In genomic region chr5:93000060-93000459, GRCm38 (mm10) we compare ENCODE assay signal across 12 mouse cellular contexts. TPM values are rescaled to one million over a fixed set of nuclear protein-coding genes. Genes with fewer than 3 reads are reported as not detected.
A peak's percentile ranks its signal among the peaks of the same experiment; 100 is the strongest.
DNase-seq lines count a peak whose midpoint lies in the region; ATAC-seq and TF ChIP-seq lines count a peak whose summit lies in the region.
"Had no signal": no experiment of that assay in that cellular context is flagged by ENCODE, and none has a peak within 500 bp of the region (broad histone marks: within the 10 kb centered on the region; RNA-seq: fewer than 3 reads in every experiment).

No protein-coding gene starts in this region.

- H3K27me3 ChIP-seq in heart, embryonic 10.5 days (ENCODE audit: insufficient read depth, poor library complexity, severe bottlenecking): no peaks in the 10 kb centered on the region
- H3K27me3 ChIP-seq in midbrain, embryonic 16.5 days (ENCODE audit: control insufficient read depth, insufficient read depth, low read depth, low read length): no peaks in the 10 kb centered on the region
- no peaks in the 10 kb centered on the region for H3K27me3 ChIP-seq in midbrain, embryonic 13.5 days
- H3K27me3 ChIP-seq in intestine, embryonic 16.5 days (replicated peaks; ENCODE audit: control insufficient read depth, insufficient read depth, low read length): no peaks in the 10 kb centered on the region
- H3K27me3 ChIP-seq in stomach, postnatal 0 days (ENCODE audit: control insufficient read depth, insufficient read depth, low read length): no peaks in the 10 kb centered on the region

- H3K4me2 ChIP-seq in midbrain, embryonic 16.5 days (ENCODE audit: low read length): no peak overlapping the region
- no peak overlapping the region for H3K4me2 ChIP-seq in midbrain, embryonic 13.5 days (replicated peaks)
- no peak overlapping the region for H3K4me2 ChIP-seq in intestine, embryonic 16.5 days (ENCODE audit: low read depth, low read length)
- H3K4me2 ChIP-seq in stomach, postnatal 0 days (replicated peaks; ENCODE audit: low read depth): no peak overlapping the region

- no peak overlapping the region for H3K9ac ChIP-seq in midbrain, embryonic 16.5 days (ENCODE audit: low read depth, low read length)
- H3K9ac ChIP-seq in midbrain, embryonic 13.5 days (replicated peaks): no peak overlapping the region
- H3K9ac ChIP-seq in intestine, embryonic 16.5 days (ENCODE audit: low read depth, low read length): no peak overlapping the region
- H3K9ac ChIP-seq in stomach, postnatal 0 days (ENCODE audit: low read length): no peak overlapping the region

- H3K36me3 ChIP-seq in heart, embryonic 10.5 days: no peaks in the 10 kb centered on the region
- no peaks in the 10 kb centered on the region for H3K36me3 ChIP-seq in midbrain, embryonic 16.5 days (ENCODE audit: control insufficient read depth, insufficient read depth, low read length)
- no peaks in the 10 kb centered on the region for H3K36me3 ChIP-seq in midbrain, embryonic 13.5 days
- no peaks in the 10 kb centered on the region for H3K36me3 ChIP-seq in intestine, embryonic 16.5 days (ENCODE audit: control insufficient read depth, insufficient read depth, low read length)
- H3K36me3 ChIP-seq in stomach, postnatal 0 days (ENCODE audit: control insufficient read depth, insufficient read depth, low read length): no peaks in the 10 kb centered on the region

- peaks cover 64% of the 10 kb centered on the region for H3K4me1 ChIP-seq in heart, embryonic 10.5 days
- H3K4me1 ChIP-seq in midbrain, embryonic 16.5 days (ENCODE audit: control insufficient read depth, insufficient read depth, low read length): no peaks in the 10 kb centered on the region
- H3K4me1 ChIP-seq in midbrain, embryonic 13.5 days (replicated peaks): peaks cover 9% of the 10 kb centered on the region
- peaks cover 40% of the 10 kb centered on the region for H3K4me1 ChIP-seq in intestine, embryonic 16.5 days (ENCODE audit: control insufficient read depth, insufficient read depth, low read length)
- no peaks in the 10 kb centered on the region for H3K4me1 ChIP-seq in stomach, postnatal 0 days (replicated peaks; ENCODE audit: control insufficient read depth, insufficient read depth)

- no peaks in the 10 kb centered on the region for H3K9me3 ChIP-seq in heart, embryonic 10.5 days
- H3K9me3 ChIP-seq in midbrain, embryonic 16.5 days (replicated peaks; ENCODE audit: control insufficient read depth, low read length, poor library complexity, severe bottlenecking): no peaks in the 10 kb centered on the region
- no peaks in the 10 kb centered on the region for H3K9me3 ChIP-seq in midbrain, embryonic 13.5 days
- H3K9me3 ChIP-seq in intestine, embryonic 16.5 days (ENCODE audit: control insufficient read depth, low read length): no peaks in the 10 kb centered on the region
- H3K9me3 ChIP-seq in stomach, postnatal 0 days (ENCODE audit: control insufficient read depth, low read length): no peaks in the 10 kb centered on the region

- WGBS in heart, embryonic 10.5 days: 58% methylated on average over 6 of the region's 6 CpGs
- WGBS in midbrain, embryonic 16.5 days: 90% methylated on average over 6 of the region's 6 CpGs
- 86% methylated on average over 6 of the region's 6 CpGs for WGBS in midbrain, embryonic 13.5 days
- WGBS in intestine, embryonic 16.5 days: 55% methylated on average over 6 of the region's 6 CpGs
- WGBS in stomach, postnatal 0 days: 49% methylated on average over 6 of the region's 6 CpGs

- no peak for TF ChIP-seq EP300 in stomach, postnatal 0 days (optimal IDR thresholded peaks at IDR 0.05)

- ATAC-seq in midbrain, embryonic 16.5 days: no peak
- no peak for ATAC-seq in midbrain, embryonic 13.5 days
- no peak for ATAC-seq in intestine, embryonic 16.5 days
- no peak for ATAC-seq in stomach, postnatal 0 days (ENCODE audit: low FRiP score, low TSS enrichment)
- ATAC-seq in megakaryocyte progenitor cell, adult 5-6 weeks (replicated peaks; ENCODE audit: poor library complexity): no peak
- ATAC-seq: hindbrain, embryonic 16.5 days had no signal

- no peak for TF ChIP-seq CTCF in stomach, postnatal 0 days (IDR thresholded peaks at IDR 0.05; ENCODE audit: low read depth)

- no peak overlapping the region for H3K4me3 ChIP-seq in heart, embryonic 10.5 days
- no peak overlapping the region for H3K4me3 ChIP-seq in midbrain, embryonic 16.5 days (ENCODE audit: low read depth, low read length)
- no peak overlapping the region for H3K4me3 ChIP-seq in midbrain, embryonic 13.5 days (replicated peaks)
- H3K4me3 ChIP-seq in intestine, embryonic 16.5 days (ENCODE audit: low read length): no peak overlapping the region
- no peak overlapping the region for H3K4me3 ChIP-seq in stomach, postnatal 0 days (ENCODE audit: low read depth, low read length)
- H3K4me3 ChIP-seq: erythroblast, embryonic 14.5 days had no signal

- H3K27ac ChIP-seq in heart, embryonic 10.5 days: peak overlapping the region; percentile 73; the same call in 1 of the 2 replicates
- H3K27ac ChIP-seq in midbrain, embryonic 16.5 days (ENCODE audit: low read length): 0 out of 2 replicates have a peak overlapping the region, but pooled peaks have one; percentile 24
- no peak overlapping the region for H3K27ac ChIP-seq in midbrain, embryonic 13.5 days
- peak overlapping the region; percentile 85 for H3K27ac ChIP-seq in intestine, embryonic 16.5 days (ENCODE audit: low read length)
- peak overlapping the region; percentile 85 for H3K27ac ChIP-seq in stomach, postnatal 0 days (replicated peaks)

- peak; percentile 67 for DNase-seq in heart, embryonic 10.5 days (ENCODE audit: low spot score)
- DNase-seq in heart, adult 9 months (ENCODE audit: low spot score in 2 of 2): no peak
- DNase-seq in stomach, postnatal 0 days (ENCODE audit: low spot score): no peak
- no peak for DNase-seq in cerebellum, adult 8-10 months
- DNase-seq: adrenal gland, postnatal 10 days; cerebellum, adult 18-20 months had no signal

RNA-seq across cellular contexts. Expression of gene Sowahb, which starts 44.8 kb away (rescaled TPM):
- 0.73 and 1.2 TPM in 2 replicates for polyA plus RNA-seq in heart, embryonic 10.5 days (2016; fragmentation: Nextera tagmentation; extraction: Ambion mirVana)
- polyA plus RNA-seq in midbrain, embryonic 16.5 days (2015; fragmentation: Nextera tagmentation; extraction: Ambion mirVana): not detected in 2 replicates
- polyA plus RNA-seq in midbrain, embryonic 13.5 days (2015; fragmentation: Nextera tagmentation; extraction: Ambion mirVana): 0.06 TPM in 1 of 2 replicates, not detected in the other
- polyA plus RNA-seq in intestine, embryonic 16.5 days (2015; fragmentation: Nextera tagmentation; extraction: Ambion mirVana): 5.2 and 7.6 TPM in 2 replicates
- 1.7 and 2.1 TPM in 2 replicates for polyA plus RNA-seq in stomach, postnatal 0 days (2015; fragmentation: Nextera tagmentation; extraction: Ambion mirVana)
- not detected in 2 replicates for total RNA-seq in megakaryocyte progenitor cell, adult 5-6 weeks (2015)
- not detected in 2 replicates for total RNA-seq in megakaryocyte progenitor cell, adult 5-6 weeks (2017)
- polyA plus RNA-seq: hindbrain, embryonic 16.5 days had no signal
